ENCODE assay signal across 8 mouse cellular contexts in the genomic region with DNA sequence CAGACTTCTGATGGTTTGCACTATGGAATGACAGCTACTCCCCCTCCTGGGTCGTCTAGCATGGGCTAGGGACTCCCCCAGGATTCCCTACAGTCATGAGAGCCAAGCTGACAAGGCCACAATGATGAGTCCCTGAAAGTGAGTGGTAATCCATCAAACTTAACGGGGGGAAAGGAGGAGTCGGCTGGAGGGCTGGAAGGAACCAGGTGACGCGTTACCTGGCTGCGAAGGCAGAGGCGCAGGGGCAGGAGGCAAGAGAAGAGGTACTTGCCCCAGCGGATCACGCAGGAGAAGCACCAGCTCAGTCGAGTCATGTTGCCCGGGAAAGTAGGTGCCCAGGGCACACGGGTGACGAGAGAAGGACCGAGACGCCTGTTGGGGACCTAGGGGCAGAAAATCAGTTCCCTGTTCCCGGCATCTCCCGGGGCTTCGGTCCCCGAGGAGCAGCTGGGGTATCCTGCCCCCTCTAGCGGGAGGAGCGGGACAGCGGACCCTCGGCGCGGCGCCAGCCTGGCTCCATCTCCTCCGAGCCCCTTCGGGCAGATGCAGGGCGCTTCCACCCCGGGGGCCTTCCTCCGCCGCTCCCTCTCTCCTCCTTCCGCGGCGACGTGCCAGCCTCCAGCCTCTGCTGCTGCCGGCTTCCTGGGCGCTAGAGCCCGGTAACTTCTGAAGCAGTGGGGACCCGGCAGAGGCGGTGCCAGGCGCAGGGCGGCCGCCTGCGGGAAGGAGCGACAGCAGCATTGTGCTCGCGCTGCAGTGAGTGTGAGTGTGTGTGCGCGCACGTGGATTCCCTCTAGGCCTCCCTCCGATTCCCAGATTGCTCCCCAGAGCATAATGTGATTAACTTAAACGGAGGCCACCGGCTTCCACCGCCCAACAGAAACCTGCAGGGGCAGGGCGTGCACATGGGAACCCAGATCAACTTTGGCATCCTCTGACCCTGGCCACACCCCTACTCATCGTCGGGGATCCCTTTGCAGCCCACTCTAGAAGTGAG. TPM values are rescaled to one million over a fixed set of nuclear protein-coding genes. Genes with fewer than 3 reads are reported as not detected.
DNase-seq lines count a peak whose midpoint lies in the region; ATAC-seq lines count a peak whose summit lies in the region.

No protein-coding gene starts in this region.

- peak; percentile 57 for DNase-seq in gastrocnemius, postnatal 14 days
- no peak for DNase-seq in gastrocnemius, adult 18-20 months (ENCODE audit: low spot score)
- DNase-seq in ES-CJ7 (ENCODE audit: low read depth, low spot score): peak; percentile 72
- peak; percentile 82 for DNase-seq in embryonic facial prominence, embryonic 10.5 days (ENCODE audit: low spot score)
- DNase-seq in limb, embryonic 10.5 days (ENCODE audit: low spot score): peak; percentile 81
- DNase-seq in thymus, postnatal 25 days: peak; percentile 46

- H3K9ac ChIP-seq in midbrain, embryonic 12.5 days (replicated peaks): peak overlapping the region; percentile 75

- peaks cover 91% of the 10 kb centered on the region for H3K4me1 ChIP-seq in embryonic facial prominence, embryonic 10.5 days
- peaks cover 85% of the 10 kb centered on the region for H3K4me1 ChIP-seq in limb, embryonic 10.5 days
- peaks cover 39% of the 10 kb centered on the region for H3K4me1 ChIP-seq in midbrain, embryonic 12.5 days

- H3K27ac ChIP-seq in embryonic facial prominence, embryonic 10.5 days (replicated peaks): peak overlapping the region; percentile 92
- H3K27ac ChIP-seq in limb, embryonic 10.5 days: peak overlapping the region; percentile 91
- H3K27ac ChIP-seq in midbrain, embryonic 12.5 days (replicated peaks): peak overlapping the region; percentile 75

- H3K36me3 ChIP-seq in embryonic facial prominence, embryonic 10.5 days (replicated peaks): no peaks in the 10 kb centered on the region
- no peaks in the 10 kb centered on the region for H3K36me3 ChIP-seq in limb, embryonic 10.5 days
- no peaks in the 10 kb centered on the region for H3K36me3 ChIP-seq in midbrain, embryonic 12.5 days

- under 1% methylated on average over 58 of the region's 58 CpGs for WGBS in embryonic facial prominence, embryonic 10.5 days
- WGBS in limb, embryonic 10.5 days: under 1% methylated on average over 58 of the region's 58 CpGs
- WGBS in midbrain, embryonic 12.5 days: under 1% methylated on average over 55 of the region's 58 CpGs

- ATAC-seq in hematopoietic stem cell, adult 5-6 weeks (replicated peaks in 1 of 2; ENCODE audit: insufficient read depth in 1 of 2, low FRiP score in 2 of 2, low TSS enrichment in 1 of 2, low read depth in 1 of 2, poor library complexity in 2 of 2, severe bottlenecking in 2 of 2): peak; percentile 31 to 34
- peak; percentile 66 for ATAC-seq in midbrain, embryonic 12.5 days (ENCODE audit: low FRiP score, low read depth)

- no peaks in the 10 kb centered on the region for H3K9me3 ChIP-seq in embryonic facial prominence, embryonic 10.5 days
- H3K9me3 ChIP-seq in limb, embryonic 10.5 days (replicated peaks): no peaks in the 10 kb centered on the region
- no peaks in the 10 kb centered on the region for H3K9me3 ChIP-seq in midbrain, embryonic 12.5 days

- H3K4me3 ChIP-seq in embryonic facial prominence, embryonic 10.5 days: peak overlapping the region; percentile 77
- H3K4me3 ChIP-seq in limb, embryonic 10.5 days: peak overlapping the region; percentile 68
- peak overlapping the region; percentile 58 for H3K4me3 ChIP-seq in midbrain, embryonic 12.5 days

- H3K4me2 ChIP-seq in midbrain, embryonic 12.5 days (replicated peaks): peak overlapping the region; percentile 93

- intact Hi-C loops in gastrocnemius, postnatal 14 days (cut with DNase I; ENCODE audit: low total_unique reads): no loop called here

- peaks cover 83% of the 10 kb centered on the region for H3K27me3 ChIP-seq in embryonic facial prominence, embryonic 10.5 days (replicated peaks; ENCODE audit: low read depth, poor library complexity, severe bottlenecking)
- H3K27me3 ChIP-seq in limb, embryonic 10.5 days (ENCODE audit: low read depth, poor library complexity, severe bottlenecking): peaks cover 48% of the 10 kb centered on the region
- peaks cover 64% of the 10 kb centered on the region for H3K27me3 ChIP-seq in midbrain, embryonic 12.5 days

RNA-seq across cellular contexts. Expression of gene Tns1, which starts 25.9 kb away (rescaled TPM):
- 100 to 1,000 TPM; 176 to 217 TPM for total RNA-seq in gastrocnemius, postnatal 14 days (2021)
- 100 to 1,000 TPM; 226 to 298 TPM for total RNA-seq in gastrocnemius, adult 18-20 months (2021)
- polyA plus RNA-seq in embryonic facial prominence, embryonic 10.5 days (2016; fragmentation: Nextera tagmentation; extraction: Ambion mirVana): 27.4 and 30.4 TPM in 2 replicates
- 16.1 and 39.1 TPM in 2 replicates for total RNA-seq in hematopoietic stem cell, adult 5-6 weeks (2017)
- polyA plus RNA-seq in limb, embryonic 10.5 days (2016; fragmentation: Nextera tagmentation; extraction: Ambion mirVana): 38.6 and 46.7 TPM in 2 replicates
- 17.1 and 21.0 TPM in 2 replicates for polyA plus RNA-seq in midbrain, embryonic 12.5 days (2016; fragmentation: Nextera tagmentation; extraction: Ambion mirVana)

RNA-seq across cellular contexts. Expression of gene Rufy4, which starts 27.0 kb away (rescaled TPM):
- under 1 TPM in 1 of 2 experiments, not detected in 1; 0.09 TPM for total RNA-seq in gastrocnemius, postnatal 14 days (2021)
- under 1 TPM; 0.09 to 0.11 TPM for total RNA-seq in gastrocnemius, adult 18-20 months (2021)
- 0.06 and 0.15 TPM in 2 replicates for polyA plus RNA-seq in embryonic facial prominence, embryonic 10.5 days (2016; fragmentation: Nextera tagmentation; extraction: Ambion mirVana)
- 2.3 and 2.7 TPM in 2 replicates for total RNA-seq in hematopoietic stem cell, adult 5-6 weeks (2017)
- 0.08 and 0.13 TPM in 2 replicates for polyA plus RNA-seq in limb, embryonic 10.5 days (2016; fragmentation: Nextera tagmentation; extraction: Ambion mirVana)
- polyA plus RNA-seq in midbrain, embryonic 12.5 days (2016; fragmentation: Nextera tagmentation; extraction: Ambion mirVana): 0.37 and 0.67 TPM in 2 replicates

RNA-seq across cellular contexts. Expression of gene Cxcr2, which starts 55.5 kb away (rescaled TPM):
- total RNA-seq in gastrocnemius, postnatal 14 days (2021): not detected
- total RNA-seq in gastrocnemius, adult 18-20 months (2021): not detected
- polyA plus RNA-seq in embryonic facial prominence, embryonic 10.5 days (2016; fragmentation: Nextera tagmentation; extraction: Ambion mirVana): 0.05 and 0.22 TPM in 2 replicates
- 9.0 and 19.4 TPM in 2 replicates for total RNA-seq in hematopoietic stem cell, adult 5-6 weeks (2017)
- polyA plus RNA-seq in limb, embryonic 10.5 days (2016; fragmentation: Nextera tagmentation; extraction: Ambion mirVana): 0.06 and 0.19 TPM in 2 replicates
- polyA plus RNA-seq in midbrain, embryonic 12.5 days (2016; fragmentation: Nextera tagmentation; extraction: Ambion mirVana): 0.09 and 0.10 TPM in 2 replicates
